Mouse (Mus musculus): Measurements from ENCODE around the gene Cox4i1. TPM values are rescaled to one million over a fixed set of nuclear protein-coding genes. Genes with fewer than 3 reads are reported as not detected.

The Cox4i1 gene
- polyA plus RNA-seq, 2 experiments, result 573 to 701 TPM

DNA sequence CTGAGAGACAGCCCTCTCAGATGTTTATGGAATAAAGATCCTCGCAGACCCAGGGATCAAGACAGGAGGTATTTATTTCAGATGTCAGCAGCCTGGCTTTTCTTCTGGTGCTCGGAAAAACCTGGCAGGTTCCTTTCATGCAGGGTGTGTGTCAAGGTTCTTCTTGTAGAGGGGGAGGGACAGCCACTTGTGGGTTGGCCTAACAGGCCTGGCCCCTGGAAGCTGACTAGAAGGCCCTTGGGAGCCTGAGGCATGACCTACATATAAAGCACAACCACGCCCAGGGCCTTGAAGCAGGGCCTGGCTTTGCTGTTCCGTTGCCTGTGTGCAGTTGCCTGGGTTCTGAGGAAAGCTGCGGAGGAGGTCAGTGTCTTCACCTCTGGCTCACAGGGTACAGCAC is 17.1 kb downstream of the Cox4i1 start:
- Histone ChIP-seq H3K36me3 (replicated peaks; ENCODE audit: control insufficient read depth, insufficient read depth, low read depth) (no peaks in the 10 kb centered on the region), H3K9ac (replicated peaks) (no peak overlapping the region), H3K4me2 (ENCODE audit: low read depth) (no peak overlapping the region), H3K4me1 (replicated peaks; ENCODE audit: control insufficient read depth in 2 of 2, insufficient read depth in 2 of 2, low read length in 1 of 2) (peaks cover under 1% of the 10 kb centered on the region in 2 experiments), H3K9me3 (ENCODE audit: control insufficient read depth, low read length) (no peaks in the 10 kb centered on the region), H3K27ac (no peak overlapping the region), H3K27me3 (ENCODE audit: control insufficient read depth, insufficient read depth, low read length) (no peaks in the 10 kb centered on the region), H3K4me3 (ENCODE audit: insufficient read depth in 1 of 2, low read depth in 2 of 2, low read length in 2 of 2) (no peak overlapping the region)
- TF ChIP-seq EP300 (IDR thresholded peaks at IDR 0.05; ENCODE audit: low read depth), result no peak
- DNase-seq (ENCODE audit: low read depth in 3 of 3, low spot score in 3 of 3), result no peak
- ATAC-seq (ENCODE audit: insufficient read depth), result no peak
- 54% methylated on average over 5 of the region's 5 CpGs for WGBS (ENCODE audit: insufficient replicate concordance)

- no peaks in the 10 kb centered on the region for H3K36me3 ChIP-seq (replicated peaks; ENCODE audit: control insufficient read depth, insufficient read depth, low read depth)
- H3K4me1 ChIP-seq (replicated peaks; ENCODE audit: control insufficient read depth in 2 of 2, insufficient read depth in 2 of 2, low read length in 1 of 2), result no peaks in the 10 kb centered on the region
- 66% methylated on average over 8 of the region's 8 CpGs for WGBS (ENCODE audit: insufficient replicate concordance)
- no peaks in the 10 kb centered on the region for H3K9me3 ChIP-seq (ENCODE audit: control insufficient read depth, low read length)
- H3K4me2 ChIP-seq (ENCODE audit: low read depth), result no peak overlapping the region
- H3K9ac ChIP-seq (replicated peaks), result no peak overlapping the region
- no peak for TF ChIP-seq EP300 (IDR thresholded peaks at IDR 0.05; ENCODE audit: low read depth)
- no peak for TF ChIP-seq CTCF (IDR thresholded peaks at IDR 0.05; ENCODE audit: low read depth)
- no peaks in the 10 kb centered on the region for H3K27me3 ChIP-seq (ENCODE audit: control insufficient read depth, insufficient read depth, low read length)
- ATAC-seq (ENCODE audit: insufficient read depth), result no peak
- H3K27ac ChIP-seq, result no peak overlapping the region
- DNase-seq (ENCODE audit: low read depth in 3 of 3, low spot score in 3 of 3), result no peak
- H3K4me3 ChIP-seq (ENCODE audit: insufficient read depth in 1 of 2, low read depth in 2 of 2, low read length in 2 of 2), result no peak overlapping the region
These were observed 17.6 kb downstream of the Cox4i1 start for GRCm38 (mm10) chr8:120685591-120685990.

DNA sequence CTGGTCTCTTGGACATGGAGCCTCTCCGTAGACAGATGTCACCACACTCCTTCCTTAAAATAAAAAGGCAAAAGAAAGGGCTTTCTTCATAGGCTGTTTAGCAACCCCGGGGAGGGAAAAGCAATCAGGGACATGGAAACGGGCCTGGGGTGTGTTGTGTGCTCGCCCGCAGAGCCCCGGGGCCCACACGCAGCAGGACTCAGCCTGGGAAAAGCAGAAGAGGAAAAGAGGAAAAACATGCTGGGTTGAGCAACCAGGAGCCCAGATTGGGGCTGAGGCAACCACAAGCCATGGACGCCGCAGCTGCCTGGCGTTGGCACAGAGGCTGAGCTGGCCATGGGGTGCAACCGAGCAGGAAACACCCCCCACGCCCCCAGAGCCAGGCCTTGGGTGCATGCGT is 18.0 kb downstream of the Cox4i1 start:
- H3K4me1 ChIP-seq (replicated peaks; ENCODE audit: control insufficient read depth in 2 of 2, insufficient read depth in 2 of 2, low read length in 1 of 2), result no peaks in the 10 kb centered on the region
- DNase-seq (ENCODE audit: low read depth in 3 of 3, low spot score in 3 of 3) (no peak), ATAC-seq (ENCODE audit: insufficient read depth) (peak; percentile 27; the same call in 1 of the 2 replicates)
- no peaks in the 10 kb centered on the region for H3K36me3 ChIP-seq (replicated peaks; ENCODE audit: control insufficient read depth, insufficient read depth, low read depth)
- H3K9ac ChIP-seq (replicated peaks), result no peak overlapping the region
- H3K4me2 ChIP-seq (ENCODE audit: low read depth), result no peak overlapping the region
- no peaks in the 10 kb centered on the region for H3K9me3 ChIP-seq (ENCODE audit: control insufficient read depth, low read length)
- 31% methylated on average over 13 of the region's 13 CpGs for WGBS (ENCODE audit: insufficient replicate concordance)
- no peak for TF ChIP-seq CTCF (IDR thresholded peaks at IDR 0.05; ENCODE audit: low read depth)
- TF ChIP-seq EP300 (IDR thresholded peaks at IDR 0.05; ENCODE audit: low read depth), result no peak
- H3K4me3 ChIP-seq (ENCODE audit: insufficient read depth in 1 of 2, low read depth in 2 of 2, low read length in 2 of 2), result no peak overlapping the region
- H3K27ac ChIP-seq, result no peak overlapping the region
- H3K27me3 ChIP-seq (ENCODE audit: control insufficient read depth, insufficient read depth, low read length), result no peaks in the 10 kb centered on the region

GRCm38 (mm10) chr8:120686576-120686975 is 18.6 kb downstream of the Cox4i1 start:
- DNase-seq (ENCODE audit: low read depth in 3 of 3, low spot score in 3 of 3) (no peak), ATAC-seq (ENCODE audit: insufficient read depth) (0 out of 2 replicates have a peak, but pooled peaks have one; percentile 2)
- no peaks in the 10 kb centered on the region for H3K36me3 ChIP-seq (replicated peaks; ENCODE audit: control insufficient read depth, insufficient read depth, low read depth)
- H3K4me2 ChIP-seq (ENCODE audit: low read depth), result no peak overlapping the region
- no peak overlapping the region for H3K4me3 ChIP-seq (ENCODE audit: insufficient read depth in 1 of 2, low read depth in 2 of 2, low read length in 2 of 2)
- TF ChIP-seq EP300 (IDR thresholded peaks at IDR 0.05; ENCODE audit: low read depth), result no peak
- no peak for TF ChIP-seq CTCF (IDR thresholded peaks at IDR 0.05; ENCODE audit: low read depth)
- no peaks in the 10 kb centered on the region for H3K9me3 ChIP-seq (ENCODE audit: control insufficient read depth, low read length)
- 57% methylated on average over 5 of the region's 5 CpGs for WGBS (ENCODE audit: insufficient replicate concordance)
- H3K27me3 ChIP-seq (ENCODE audit: control insufficient read depth, insufficient read depth, low read length), result no peaks in the 10 kb centered on the region
- H3K9ac ChIP-seq (replicated peaks), result no peak overlapping the region
- no peaks in the 10 kb centered on the region for H3K4me1 ChIP-seq (replicated peaks; ENCODE audit: control insufficient read depth in 2 of 2, insufficient read depth in 2 of 2, low read length in 1 of 2)
- no peak overlapping the region for H3K27ac ChIP-seq

DNA sequence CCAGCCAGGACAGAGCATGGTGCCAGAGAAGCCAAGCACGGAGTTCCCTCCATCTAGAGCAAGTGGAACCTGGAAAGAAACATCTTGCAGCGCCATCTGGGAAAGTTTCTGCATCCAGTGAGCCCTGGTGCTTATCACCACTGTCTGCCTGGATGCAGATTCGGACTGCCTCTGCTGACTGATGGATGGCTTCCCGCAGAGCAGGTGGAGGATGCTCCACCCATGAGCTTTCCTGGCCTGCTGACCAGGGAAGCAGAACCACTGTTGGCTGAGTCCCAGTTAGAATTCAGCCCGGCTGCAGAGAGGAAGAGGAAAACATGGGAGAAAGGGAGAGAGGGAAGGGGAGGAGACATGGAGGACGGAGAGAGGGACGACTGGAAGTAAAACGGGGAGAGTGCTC is 19.8 kb downstream of the Cox4i1 start:
- no peaks in the 10 kb centered on the region for H3K36me3 ChIP-seq (replicated peaks; ENCODE audit: control insufficient read depth, insufficient read depth, low read depth)
- no peak overlapping the region for H3K9ac ChIP-seq (replicated peaks)
- H3K27ac ChIP-seq, result no peak overlapping the region
- DNase-seq (ENCODE audit: low read depth in 3 of 3, low spot score in 3 of 3) (no peak), ATAC-seq (ENCODE audit: insufficient read depth) (no peak)
- no peaks in the 10 kb centered on the region for H3K27me3 ChIP-seq (ENCODE audit: control insufficient read depth, insufficient read depth, low read length)
- TF ChIP-seq CTCF (IDR thresholded peaks at IDR 0.05; ENCODE audit: low read depth) (no peak), EP300 (IDR thresholded peaks at IDR 0.05; ENCODE audit: low read depth) (no peak)
- WGBS (ENCODE audit: insufficient replicate concordance), result 52% methylated on average over 8 of the region's 8 CpGs
- H3K4me2 ChIP-seq (ENCODE audit: low read depth), result no peak overlapping the region
- H3K9me3 ChIP-seq (ENCODE audit: control insufficient read depth, low read length), result no peaks in the 10 kb centered on the region
- H3K4me1 ChIP-seq (replicated peaks; ENCODE audit: control insufficient read depth in 2 of 2, insufficient read depth in 2 of 2, low read length in 1 of 2), result peaks cover 0 to 4% of the 10 kb centered on the region in 2 experiments; a peak in 1 of 4 replicates
- no peak overlapping the region for H3K4me3 ChIP-seq (ENCODE audit: insufficient read depth in 1 of 2, low read depth in 2 of 2, low read length in 2 of 2)
